Mouse (Mus musculus) liver, embryonic 14.5 days (tissue): Measurements from ENCODE around the gene Aip.

Source experiments
- CTCF ChIP-seq: IDR thresholded peaks from 2 replicates; pipeline ENCODE4 v1.5.1; 2016; ENCODE audit warnings: antibody characterized with exemption, low read depth, control low read depth
- EP300 ChIP-seq: IDR thresholded peaks from 2 replicates; pipeline ENCODE4 v1.6.1; 2016; ENCODE audit warnings: antibody characterized with exemption, low read depth

GRCm38 (mm10) chr19:4140147-4140546 is 14.5 kb upstream of the Aip start:
- TF ChIP-seq CTCF (no peak), EP300 (no peak)
